Comparison of ENCODE assay signal across 20 mouse cellular contexts in genomic region chr1:93379117-93379516, GRCm38 (mm10). TPM values are rescaled to one million over a fixed set of nuclear protein-coding genes. Genes with fewer than 3 reads are reported as not detected.
"Had no signal": no experiment of that assay in that cellular context is flagged by ENCODE, and none has a peak within 500 bp of the region (broad histone marks: within the 10 kb centered on the region; RNA-seq: fewer than 3 reads in every experiment).

No protein-coding gene starts in this region.

- H3K27me3 ChIP-seq: limb, embryonic 13.5 days; neural tube, embryonic 15.5 days had no signal

- DNase-seq: kidney, adult 11 months; kidney, adult 9 months; kidney, postnatal 10 days; layer of hippocampus, adult 9-11 months; layer of hippocampus, postnatal 36 days; left cerebral cortex, postnatal 4 days; lung, adult 18-20 months; lung, postnatal 4 days; midbrain, embryonic 14.5 days; right cerebral cortex, adult 18-20 months; right cerebral cortex, postnatal 25 days; thymus, postnatal 36 days had no signal

- ATAC-seq: hindbrain, postnatal 0 days; liver, embryonic 12.5 days; lung, postnatal 0 days had no signal

- H3K4me3 ChIP-seq: limb, embryonic 13.5 days; liver, embryonic 12.5 days; midbrain, embryonic 10.5 days; myocyte; neural tube, embryonic 15.5 days had no signal

- H3K36me3 ChIP-seq: limb, embryonic 13.5 days; liver, embryonic 12.5 days; midbrain, embryonic 10.5 days; neural tube, embryonic 15.5 days had no signal

- H3K9me3 ChIP-seq: limb, embryonic 13.5 days; liver, embryonic 12.5 days; midbrain, embryonic 10.5 days; neural tube, embryonic 15.5 days had no signal

- H3K9ac ChIP-seq: limb, embryonic 13.5 days; liver, embryonic 12.5 days; neural tube, embryonic 15.5 days had no signal

- H3K4me1 ChIP-seq: limb, embryonic 13.5 days; neural tube, embryonic 15.5 days had no signal

- H3K27ac ChIP-seq: hindbrain, postnatal 0 days; limb, embryonic 13.5 days; liver, embryonic 12.5 days; midbrain, embryonic 10.5 days; neural tube, embryonic 15.5 days had no signal

- H3K4me2 ChIP-seq: limb, embryonic 13.5 days; liver, embryonic 12.5 days; neural tube, embryonic 15.5 days had no signal

RNA-seq across cellular contexts. Expression of gene Ano7, which starts 5.4 kb away (rescaled TPM):
- total RNA-seq: megakaryocyte, adult 5-6 weeks had no signal
- polyA plus RNA-seq: myocyte had no signal
